Mouse (Mus musculus) layer of hippocampus, postnatal 10 days (tissue): ENCODE results near the gene Gabbr2. TPM values are rescaled to one million over a fixed set of nuclear protein-coding genes. Genes with fewer than 3 reads are reported as not detected.

Experiments used
- DNase-seq, 2 experiments: peaks; one replicate each; pipeline ENCODE4 v3.0.0; 2021; ENCODE audit warnings: low spot score in 2 of 2
- total RNA-seq, 2 experiments: library from RNA; stranded (reverse); gene quantifications; 2 replicates each; pipeline ENCODE4 v1.2.3; 2021

The Gabbr2 gene
- total RNA-seq, 2 experiments from 2014 or later: 184 to 203 TPM

GRCm38 (mm10) chr4:46623007-46623406 lies 368.7 kb downstream of the Gabbr2 start:
- DNase-seq: no peak

- DNase-seq: no peak
Measured at GRCm38 (mm10) chr4:46620946-46621345, 370.7 kb downstream of the Gabbr2 start.

GRCm38 (mm10) chr4:46620330-46620729 lies 371.3 kb downstream of the Gabbr2 start:
- DNase-seq: peak in 1 of 2 experiments; percentile 43

- DNase-seq: no peak
Measured at GRCm38 (mm10) chr4:46618196-46618817, 373.4 kb downstream of the Gabbr2 start.

GRCm38 (mm10) chr4:46617408-46617807 lies 374.3 kb downstream of the Gabbr2 start:
- DNase-seq: no peak

GRCm38 (mm10) chr4:46614641-46615040 lies 377.0 kb downstream of the Gabbr2 start:
- no peak for DNase-seq

GRCm38 (mm10) chr4:46613618-46614017 lies 378.1 kb downstream of the Gabbr2 start:
- DNase-seq: no peak

Other genes starting within 250 kb of the Gabbr2 start
- gene Anks6, start 65.6 kb upstream of the Gabbr2 start, total RNA-seq: 10 to 100 TPM; 21.6 to 25.5 TPM
- gene Galnt12, start 100.0 kb upstream of the Gabbr2 start, total RNA-seq: 1 to 10 TPM in 1 of 2 experiments, under 1 TPM in 1; 0.60 to 1.0 TPM
- 10 to 100 TPM; 16.0 TPM for gene Col15a1, start 216.3 kb upstream of the Gabbr2 start, total RNA-seq